ENCODE assay signal across 8 mouse cellular contexts in genomic region chr8:110500253-110500652, GRCm38 (mm10).
DNase-seq lines count a peak whose midpoint lies in the region; ATAC-seq lines count a peak whose summit lies in the region.

No protein-coding gene starts in this region.

- H3K4me3 ChIP-seq in heart, embryonic 14.5 days (ENCODE audit: control insufficient read depth in 1 of 2, insufficient read depth in 1 of 2, low read depth in 1 of 2, low read length in 2 of 2) = no peak overlapping the region
- H3K4me3 ChIP-seq in liver, embryonic 12.5 days = no peak overlapping the region

- intact Hi-C loops in heart, postnatal 25 days (cut with DNase I) = no loop called here

- H3K27me3 ChIP-seq in heart, embryonic 14.5 days (ENCODE audit: control insufficient read depth, insufficient read depth, low read length) = 0 out of 2 replicates have a peak, but pooled peaks cover 13% of the 10 kb centered on the region
- peaks cover 3% of the 10 kb centered on the region; the same call in 1 of the 2 replicates for H3K27me3 ChIP-seq in liver, embryonic 12.5 days (replicated peaks)

- ATAC-seq in heart, embryonic 14.5 days (ENCODE audit: insufficient number of reproducible peaks, insufficient read depth, low FRiP score, low read depth) = 0 out of 2 replicates have a peak, but pooled peaks have one; percentile 43
- peak; percentile 96 for ATAC-seq in liver, embryonic 12.5 days
- ATAC-seq in erythroid progenitor cell, adult 5-6 weeks (replicated peaks; ENCODE audit: low FRiP score, poor library complexity, severe bottlenecking) = no peak

- no peak overlapping the region for H3K9ac ChIP-seq in heart, embryonic 14.5 days (ENCODE audit: low read length)
- H3K9ac ChIP-seq in liver, embryonic 12.5 days = no peak overlapping the region

- no peaks in the 10 kb centered on the region for H3K36me3 ChIP-seq in heart, embryonic 14.5 days (ENCODE audit: control insufficient read depth, insufficient read depth, low read length)
- no peaks in the 10 kb centered on the region for H3K36me3 ChIP-seq in liver, embryonic 12.5 days

- H3K4me2 ChIP-seq in heart, embryonic 14.5 days (ENCODE audit: low read length) = no peak overlapping the region
- no peak overlapping the region for H3K4me2 ChIP-seq in liver, embryonic 12.5 days

- H3K9me3 ChIP-seq in heart, embryonic 14.5 days (ENCODE audit: control insufficient read depth, low read length) = no peaks in the 10 kb centered on the region
- no peaks in the 10 kb centered on the region for H3K9me3 ChIP-seq in liver, embryonic 12.5 days (replicated peaks)

- H3K27ac ChIP-seq in heart, embryonic 14.5 days (replicated peaks in 1 of 2; ENCODE audit: control insufficient read depth in 1 of 2, insufficient read depth in 1 of 2, low read depth in 2 of 2, low read length in 2 of 2) = no peak overlapping the region
- H3K27ac ChIP-seq in liver, embryonic 12.5 days = no peak overlapping the region

- DNase-seq in heart, postnatal 25 days (ENCODE audit: low spot score) = no peak
- peak; percentile 63 for DNase-seq in A20 (ENCODE audit: low read depth, low spot score)
- peak; percentile 60 for DNase-seq in embryo, embryonic 10.5 days (ENCODE audit: low spot score)
- no peak for DNase-seq in spleen, adult 12 weeks (ENCODE audit: low spot score)
- no peak for DNase-seq in right cerebral cortex, postnatal 25 days

- H3K4me1 ChIP-seq in heart, embryonic 14.5 days (ENCODE audit: control insufficient read depth in 2 of 2, insufficient read depth in 2 of 2, low read length in 2 of 2) = no peaks in the 10 kb centered on the region
- H3K4me1 ChIP-seq in liver, embryonic 12.5 days = peaks cover 11% of the 10 kb centered on the region

- 32% methylated on average over 10 of the region's 10 CpGs for WGBS in heart, embryonic 14.5 days
- WGBS in liver, embryonic 12.5 days (ENCODE audit: insufficient replicate concordance) = 15% methylated on average over 10 of the region's 10 CpGs

Comparison
In these comparisons a context has a peak if more than half of its experiments do, and no peak if none do; other contexts are left out.
1. DNase-seq: peak in A20 (single experiment) and embryo, embryonic 10.5 days (single experiment); none in heart, postnatal 25 days (single experiment), spleen, adult 12 weeks (single experiment) and right cerebral cortex, postnatal 25 days (single experiment).